Mouse (Mus musculus): Measurements from ENCODE around the gene Uso1.
"Not testable (repeated sequence)": the region's sequence is repeated elsewhere in the genome, so short reads cannot be mapped to it uniquely, and the experiment has no call there.

Uso1 gene

DNA sequence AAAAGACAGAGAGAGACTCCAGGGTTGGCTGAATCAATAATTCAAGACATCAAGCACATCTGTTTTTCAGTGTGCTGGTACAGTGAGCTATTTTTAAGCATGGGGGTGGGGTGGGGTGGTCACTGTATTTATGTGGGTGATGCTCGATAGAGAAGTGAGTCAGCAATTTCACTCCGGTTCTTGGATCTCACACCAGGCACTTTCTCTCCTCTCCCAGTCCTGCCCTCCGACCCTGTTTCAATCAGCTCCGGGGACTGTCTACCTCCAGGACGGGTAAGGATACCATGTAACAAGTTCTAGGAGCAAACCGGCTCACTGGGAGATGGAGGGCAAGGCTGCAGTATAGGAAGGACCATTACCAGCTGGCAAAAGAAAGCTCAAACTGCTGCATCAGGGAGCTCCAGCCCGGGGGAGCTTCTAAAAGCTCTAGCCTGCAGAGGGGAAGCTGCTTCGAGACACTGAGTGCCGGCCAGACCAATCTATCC, 10.6 kb upstream of the Uso1 start:
- DNase-seq (ENCODE audit: low spot score), result no peak

DNA sequence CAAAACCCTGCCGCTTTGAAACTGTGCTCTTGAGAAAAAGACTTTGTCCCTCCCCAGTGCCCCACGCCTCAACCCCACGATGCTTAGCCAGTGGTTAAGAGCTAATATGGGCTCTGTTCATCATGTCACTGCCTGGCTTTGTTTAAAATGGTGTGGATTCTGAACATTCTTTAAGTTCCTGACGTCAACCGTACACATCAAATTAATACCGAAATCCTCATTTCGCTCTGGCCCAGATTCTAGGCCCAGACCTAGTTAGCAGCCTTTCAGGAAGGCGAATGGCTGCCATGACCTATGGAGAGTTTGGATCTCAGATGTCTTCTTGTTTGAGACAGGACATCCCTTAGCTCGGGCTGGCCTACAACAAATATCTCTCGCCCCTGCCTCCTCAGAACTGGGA, 10.0 kb upstream of the Uso1 start:
- no peak for DNase-seq (ENCODE audit: low spot score)

DNA sequence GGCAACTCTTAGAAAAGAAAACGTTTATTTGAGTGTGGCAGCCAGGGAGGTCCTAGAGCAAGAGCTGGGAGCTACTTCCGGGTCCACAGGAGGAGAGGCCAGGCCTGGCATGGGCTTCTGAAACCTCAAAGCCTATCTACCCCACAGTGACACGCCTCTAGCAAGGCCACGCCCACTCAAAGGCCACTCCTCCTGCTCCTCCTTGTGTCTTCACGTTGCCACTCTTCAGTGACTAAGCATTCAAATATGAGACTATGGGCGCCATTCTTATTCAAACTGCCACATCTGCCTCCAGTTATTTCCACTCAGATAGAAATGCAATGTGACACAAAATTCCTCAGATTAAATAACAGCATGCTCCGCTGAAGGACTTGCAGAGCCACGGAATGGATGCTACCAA, 9.2 kb upstream of the Uso1 start:
- DNase-seq (ENCODE audit: low spot score), result peak; percentile 75

DNA sequence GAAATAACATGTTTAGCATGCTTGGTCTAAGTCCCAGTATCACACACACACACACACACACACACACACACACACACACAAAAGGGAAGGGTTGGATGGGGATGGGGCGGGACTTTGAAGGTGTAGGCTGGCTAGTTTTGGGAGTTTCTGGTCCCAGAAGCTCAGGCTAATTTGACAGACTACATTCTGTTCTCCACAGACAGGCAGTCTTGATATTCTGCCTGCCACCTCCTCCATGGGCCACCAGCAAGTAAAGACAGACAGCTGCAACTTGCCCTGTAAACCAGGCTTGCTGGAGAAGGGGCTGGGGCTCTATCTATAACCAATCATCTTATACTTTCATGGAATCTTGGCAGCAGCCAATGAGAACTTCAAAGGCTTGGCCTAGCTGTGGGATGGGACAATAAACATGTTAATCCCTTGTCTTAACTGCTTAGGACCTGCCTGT, 8.4 kb upstream of the Uso1 start:
- DNase-seq (ENCODE audit: low spot score), result no peak

DNA sequence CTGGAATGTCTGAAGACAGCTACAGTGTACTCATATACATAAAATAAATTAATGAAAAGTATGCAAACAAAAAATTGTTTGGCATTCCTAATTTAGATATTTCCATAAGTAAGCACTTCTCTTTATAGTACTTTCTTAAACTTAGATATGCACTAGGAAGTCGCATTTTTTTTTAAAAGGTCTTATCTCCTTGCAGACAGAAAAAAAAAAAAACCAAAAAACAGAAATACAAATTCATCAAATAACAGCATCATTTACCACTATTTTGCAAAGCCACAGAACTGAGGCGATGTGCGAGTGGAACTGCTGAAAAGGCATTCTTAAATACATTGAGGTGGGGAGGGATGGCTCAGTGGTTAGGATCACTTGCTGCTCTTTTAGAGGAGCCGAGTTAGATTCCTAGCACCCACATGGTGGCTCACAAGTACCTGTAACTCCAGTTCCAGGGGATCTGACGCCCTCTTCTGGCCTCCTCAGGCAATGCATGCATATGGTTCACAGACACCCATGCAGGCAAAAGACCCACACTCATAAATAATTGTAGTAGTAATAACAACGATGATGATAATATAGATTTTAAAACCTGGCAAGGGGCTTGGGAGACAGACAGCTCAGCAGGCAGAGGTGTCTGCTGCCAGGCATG, 7.6 kb upstream of the Uso1 start:
- no peak for DNase-seq (ENCODE audit: low spot score)

DNA sequence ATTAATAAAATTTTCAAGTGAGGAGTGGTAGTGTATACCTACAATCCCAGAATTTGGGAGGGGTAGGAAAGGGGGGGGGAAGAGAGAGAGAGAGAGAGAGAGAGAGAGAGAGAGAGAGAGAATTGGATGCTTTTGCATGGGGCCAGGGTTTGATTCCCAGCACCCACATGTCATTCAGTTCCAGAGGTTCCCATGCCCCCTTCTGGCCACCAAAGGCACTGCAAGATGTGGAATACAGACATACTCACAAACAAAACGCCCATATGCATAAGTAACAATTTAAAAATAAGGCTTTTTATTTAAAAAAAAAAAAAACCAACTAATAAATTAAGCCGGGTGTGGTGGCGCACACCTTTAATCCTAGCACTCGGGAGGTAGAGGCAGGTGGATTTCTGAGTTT, 5.6 kb upstream of the Uso1 start:
- no peak for DNase-seq (ENCODE audit: low spot score)

DNA sequence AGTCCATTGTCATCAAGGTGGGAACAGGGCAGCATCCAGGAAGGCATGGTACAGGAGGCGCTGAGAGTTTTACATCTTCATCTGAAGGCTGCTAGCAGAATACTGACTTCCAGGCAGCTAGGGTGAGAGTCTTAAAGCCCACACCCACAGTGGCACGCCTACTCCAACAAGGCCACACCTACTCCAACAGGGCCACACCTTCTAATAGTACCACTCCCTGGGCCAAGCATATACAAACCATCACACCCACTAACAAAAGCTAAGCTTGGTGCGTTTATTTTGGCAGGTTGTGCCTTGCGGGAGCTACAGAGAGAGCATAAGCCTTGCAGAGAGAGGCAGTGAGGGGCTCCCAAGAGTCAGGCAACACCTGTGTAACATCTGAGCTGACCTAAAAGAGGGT, 4.7 kb upstream of the Uso1 start:
- not testable (repeated sequence) for DNase-seq (ENCODE audit: low spot score)

DNA sequence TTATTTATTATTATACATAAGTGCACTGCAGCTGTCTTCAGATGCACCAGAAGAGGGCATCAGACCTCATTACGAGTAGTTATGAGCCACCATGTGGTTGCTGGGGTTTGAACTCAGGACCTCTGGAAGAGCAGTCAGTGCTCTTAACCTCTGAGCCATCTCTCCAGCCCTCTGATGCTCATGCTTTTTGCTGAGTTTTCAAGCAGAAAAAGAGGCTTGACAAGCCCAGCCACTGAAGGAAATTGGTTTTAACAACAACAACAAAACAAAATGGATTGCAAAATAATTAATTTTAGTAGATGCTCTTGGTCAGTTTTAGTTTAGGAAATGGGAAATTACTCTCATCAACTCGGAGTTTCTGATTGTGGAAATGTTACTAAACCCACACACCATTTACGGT, 2.8 kb upstream of the Uso1 start:
- no peak for DNase-seq (ENCODE audit: low spot score)

DNA sequence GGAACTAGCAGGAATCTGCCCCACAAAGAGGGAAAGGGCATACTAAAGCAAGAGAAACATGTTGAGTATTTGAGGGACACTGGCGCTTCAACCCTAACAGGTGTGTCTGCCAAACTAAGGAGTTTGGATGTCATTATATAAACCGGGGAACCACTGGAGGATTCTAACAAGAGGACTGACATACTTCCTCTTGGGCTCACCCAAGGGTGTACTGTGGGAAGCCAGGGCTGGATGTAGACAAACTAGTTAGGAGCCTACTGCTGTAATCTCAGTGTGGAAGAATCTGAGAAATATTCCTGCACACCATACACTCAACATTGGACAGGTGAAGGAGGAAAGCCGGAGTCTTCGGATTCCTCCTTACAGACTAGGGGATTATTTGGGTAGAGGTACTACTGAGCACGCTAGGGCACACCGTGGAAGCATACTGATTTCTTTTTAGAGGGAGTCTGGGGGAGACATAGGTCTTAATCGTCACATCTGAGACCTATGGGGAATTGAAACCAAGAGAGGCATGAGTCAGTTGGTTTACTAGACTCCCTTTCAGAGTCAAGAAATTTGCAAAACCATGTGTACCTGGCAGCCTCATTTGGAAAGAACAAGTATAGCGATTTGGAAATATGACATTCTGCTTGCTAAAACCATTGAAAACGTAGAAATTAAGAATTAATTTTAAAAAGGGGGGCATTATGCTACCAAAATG, 1.1 kb upstream of the Uso1 start:
- no peak for DNase-seq (ENCODE audit: low spot score)

DNA sequence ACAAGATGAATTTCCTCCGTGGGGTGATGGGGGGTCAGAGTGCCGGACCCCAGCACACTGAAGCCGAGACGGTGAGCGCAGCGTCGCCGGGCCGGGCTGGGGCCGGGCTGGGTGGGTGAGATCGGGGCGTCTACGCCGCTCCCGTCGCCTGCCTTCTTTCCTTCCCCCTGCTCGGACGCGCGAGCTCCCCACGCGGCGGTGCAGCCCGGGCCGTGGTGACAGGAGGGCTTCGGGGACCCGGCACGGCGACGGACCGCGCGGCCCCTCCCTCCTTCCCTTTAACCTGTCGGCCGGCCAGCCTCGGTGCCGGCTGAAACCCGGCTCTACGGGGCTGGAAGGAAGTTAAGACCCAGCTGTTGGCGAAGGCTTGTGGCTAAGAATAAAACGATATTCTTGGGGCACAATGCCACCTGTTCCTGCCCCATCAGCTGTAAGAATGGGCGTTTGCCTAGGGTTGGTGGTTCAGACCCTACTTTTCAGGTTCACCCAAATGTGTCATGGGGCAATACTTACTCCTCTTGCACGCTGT, 419 bp downstream of the Uso1 start:
- DNase-seq (ENCODE audit: low spot score), result peak; percentile 51

DNA sequence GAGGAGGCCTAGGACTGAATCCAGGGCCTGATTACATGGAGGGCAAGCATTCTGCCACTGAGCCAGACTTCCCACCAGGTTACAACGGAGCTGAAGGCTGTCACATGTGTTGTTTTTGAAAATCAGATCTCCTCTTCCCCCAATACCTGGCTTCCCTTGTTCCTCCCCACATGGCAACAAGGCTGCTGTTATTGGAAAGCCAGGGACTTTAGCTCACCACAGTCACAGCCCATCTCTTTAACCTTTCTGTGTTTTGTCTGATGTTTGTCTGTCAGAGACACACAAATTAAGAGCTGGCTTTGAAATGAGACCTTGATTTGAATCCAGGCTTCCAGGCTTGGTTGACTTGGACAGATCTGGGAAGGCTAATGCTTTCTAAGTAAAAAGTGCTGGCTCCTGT, 1.5 kb downstream of the Uso1 start:
- DNase-seq (ENCODE audit: low spot score), result no peak

DNA sequence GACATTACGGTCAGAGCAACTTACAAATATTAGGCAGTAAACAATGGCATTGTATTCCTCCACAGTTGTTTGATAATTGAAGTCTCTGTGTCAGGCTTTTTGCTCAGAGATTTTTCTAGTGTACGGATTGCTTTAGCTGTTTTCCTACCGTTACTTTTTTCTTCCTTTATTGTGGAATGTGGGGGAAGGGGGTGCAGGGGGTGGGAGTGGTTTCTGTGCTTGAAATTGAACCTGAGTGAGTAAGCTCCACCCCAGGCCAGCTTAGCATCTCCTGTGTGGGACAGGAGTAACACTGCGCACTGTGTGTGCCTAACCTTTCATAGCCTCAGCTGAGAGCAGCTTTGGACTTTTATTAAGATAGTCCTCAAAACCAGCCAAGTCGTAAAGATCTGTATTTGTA, 4.0 kb downstream of the Uso1 start:
- no peak for DNase-seq (ENCODE audit: low spot score)

DNA sequence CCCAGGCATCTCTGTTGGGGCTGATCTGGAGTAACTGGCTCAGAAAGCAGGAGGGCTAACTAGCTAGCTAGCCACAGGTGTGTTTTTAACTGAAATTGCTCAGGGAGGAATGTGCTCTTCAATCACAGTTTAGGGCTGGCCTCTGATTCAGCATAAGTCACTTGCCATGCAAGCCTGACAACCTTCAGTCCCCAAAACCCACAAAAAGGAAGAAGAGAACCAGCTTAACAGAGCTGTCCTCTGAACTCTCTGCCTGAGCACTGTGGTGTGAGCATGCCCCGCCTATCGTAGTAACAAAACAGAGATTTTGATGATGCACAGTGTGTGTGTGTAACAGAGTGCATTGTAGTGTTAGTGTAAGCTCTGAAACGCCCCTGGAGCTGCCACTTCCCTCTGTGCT, 4.7 kb downstream of the Uso1 start:
- no peak for DNase-seq (ENCODE audit: low spot score)

DNA sequence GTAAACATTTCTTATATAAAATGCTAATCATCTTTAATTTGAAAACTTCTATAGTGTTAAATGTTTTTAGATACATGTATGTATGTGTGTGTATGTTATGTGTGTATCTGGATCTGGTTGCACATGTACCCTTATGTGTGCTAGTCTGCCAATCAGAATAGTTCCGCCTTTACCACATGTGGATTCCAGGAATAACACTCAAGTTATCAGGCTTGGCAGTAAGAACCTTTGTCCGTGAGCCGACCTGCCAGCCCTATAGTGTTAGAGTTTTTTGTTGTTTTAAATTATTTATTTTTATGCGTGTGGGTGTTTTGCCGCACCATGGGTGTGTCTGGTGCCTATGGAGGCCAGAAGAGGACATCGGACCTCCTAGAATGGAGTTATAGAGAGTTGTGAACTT, 5.9 kb downstream of the Uso1 start:
- DNase-seq (ENCODE audit: low spot score), result no peak

DNA sequence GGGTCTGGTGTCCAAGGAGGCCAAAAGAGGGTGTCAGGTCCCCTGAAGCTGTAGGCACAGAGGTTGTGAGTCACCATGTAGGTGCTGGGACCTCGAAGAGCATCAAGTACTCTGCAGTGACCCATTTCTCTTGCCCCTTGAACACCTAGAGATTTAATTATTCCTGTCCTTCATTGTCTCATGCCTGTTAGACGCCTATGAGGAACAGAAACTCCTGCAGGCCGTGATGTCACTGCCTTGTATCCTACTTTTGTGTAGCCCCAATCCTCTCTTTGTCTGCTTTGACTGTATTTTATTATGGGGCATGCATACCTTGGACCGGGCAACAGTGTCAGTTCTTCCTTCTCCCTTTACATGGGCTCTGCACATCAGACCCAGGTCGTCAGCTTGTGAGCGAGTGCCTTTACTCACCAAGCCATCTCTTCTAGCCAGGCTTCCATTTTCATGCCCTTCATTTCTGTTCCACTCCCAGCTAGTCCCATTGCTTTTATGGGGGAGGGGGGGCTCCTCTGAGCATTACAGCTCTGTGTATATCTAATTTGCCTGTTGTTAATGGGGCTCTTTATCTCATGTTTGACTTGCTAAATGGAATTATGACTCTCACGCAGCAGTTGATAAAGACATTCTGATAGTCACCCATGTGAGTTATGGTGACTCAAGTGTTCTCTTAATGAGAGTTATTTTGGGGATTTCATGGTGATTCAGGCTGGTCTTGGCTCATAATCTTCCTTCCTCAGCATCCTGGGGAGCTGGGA, 7.4 kb downstream of the Uso1 start:
- no peak for DNase-seq (ENCODE audit: low spot score)

DNA sequence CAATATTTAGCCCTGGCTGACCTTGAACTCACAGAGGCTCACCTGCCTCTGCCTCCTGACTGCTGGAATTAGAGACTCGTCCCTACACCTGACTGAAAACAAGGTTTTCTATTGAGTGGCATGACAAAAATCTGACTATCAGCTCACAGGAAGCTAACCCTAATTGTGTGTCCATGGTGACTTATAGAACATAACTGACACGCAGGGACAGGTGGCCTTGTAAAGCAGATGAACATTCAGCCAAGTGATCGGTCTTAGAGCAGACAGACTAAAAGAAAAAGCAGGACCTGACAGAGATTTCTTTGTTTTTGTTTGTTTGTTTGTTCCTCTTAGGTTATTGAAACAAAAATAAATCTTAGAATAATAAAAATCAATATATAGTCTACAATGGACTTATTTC, 10.5 kb downstream of the Uso1 start:
- no peak for DNase-seq (ENCODE audit: low spot score)

DNA sequence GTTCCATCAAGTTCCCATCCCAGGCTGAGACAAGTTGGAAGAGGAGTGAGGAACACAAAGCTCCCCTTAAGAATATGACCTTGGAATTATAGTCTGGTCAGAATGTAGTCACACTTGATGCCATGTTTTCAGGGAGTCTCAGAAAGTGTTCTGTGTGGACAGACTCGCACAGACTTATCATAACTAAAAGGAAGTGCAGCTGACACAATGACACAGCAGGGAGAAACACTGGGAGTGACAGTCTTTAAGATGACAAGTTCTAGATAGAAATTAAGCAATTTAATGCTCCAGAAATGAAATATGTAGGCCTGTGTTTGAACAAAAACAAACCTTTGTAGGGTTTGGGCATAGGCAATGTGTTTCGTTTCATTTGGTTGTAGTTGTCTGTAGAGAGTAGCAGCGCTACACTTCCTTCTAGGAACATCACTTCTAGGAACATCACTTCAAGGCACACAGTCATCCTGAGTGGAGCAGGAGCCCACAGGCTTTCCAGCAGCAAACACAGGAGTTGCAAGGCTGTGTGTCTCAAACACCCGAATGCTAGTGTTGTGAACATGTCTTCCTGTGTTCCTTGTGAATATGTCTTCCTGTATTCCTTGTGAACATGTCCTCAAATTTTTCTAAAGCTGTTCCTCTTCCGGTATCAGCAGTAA, 11.7 kb downstream of the Uso1 start:
- no peak for DNase-seq (ENCODE audit: low spot score)

DNA sequence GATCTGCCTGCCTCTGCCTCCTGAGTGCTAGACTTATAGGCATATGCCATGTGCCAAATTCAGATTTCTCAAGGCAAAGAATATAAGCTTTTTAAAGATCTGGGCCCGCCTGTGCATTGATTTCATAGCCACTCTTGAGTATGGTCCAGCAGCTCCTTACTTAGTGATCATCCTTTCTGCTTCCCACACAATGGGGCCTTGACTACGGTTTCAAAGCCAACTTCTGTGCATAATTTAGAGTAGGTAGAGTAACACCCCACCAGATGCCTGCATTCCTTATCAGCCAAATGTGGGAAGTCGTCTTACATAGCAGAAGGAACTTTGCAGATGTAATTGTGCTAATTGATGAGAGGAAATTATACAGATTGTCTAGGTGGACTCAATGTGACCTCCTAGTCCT, 17.1 kb downstream of the Uso1 start:
- DNase-seq (ENCODE audit: low spot score), result no peak

DNA sequence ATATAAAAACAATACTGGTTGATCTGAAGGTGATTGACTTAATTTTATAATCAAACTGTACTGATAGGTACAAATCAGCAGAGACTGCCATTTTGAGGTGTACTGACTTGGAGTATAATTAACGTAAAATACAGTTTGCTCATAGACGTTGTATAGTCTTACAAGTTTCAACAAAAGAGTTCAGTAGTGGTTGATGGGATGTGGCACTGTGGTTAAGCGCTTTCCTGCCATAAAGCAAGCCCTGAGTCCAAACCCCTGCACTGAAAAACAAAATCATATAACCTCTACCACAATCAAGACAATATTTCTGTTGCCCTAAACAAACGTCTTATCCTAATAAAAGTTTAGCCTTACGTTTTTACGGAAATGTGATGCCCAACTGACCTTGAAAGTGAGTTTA, 28.2 kb downstream of the Uso1 start:
- DNase-seq (ENCODE audit: low spot score), result no peak

DNA sequence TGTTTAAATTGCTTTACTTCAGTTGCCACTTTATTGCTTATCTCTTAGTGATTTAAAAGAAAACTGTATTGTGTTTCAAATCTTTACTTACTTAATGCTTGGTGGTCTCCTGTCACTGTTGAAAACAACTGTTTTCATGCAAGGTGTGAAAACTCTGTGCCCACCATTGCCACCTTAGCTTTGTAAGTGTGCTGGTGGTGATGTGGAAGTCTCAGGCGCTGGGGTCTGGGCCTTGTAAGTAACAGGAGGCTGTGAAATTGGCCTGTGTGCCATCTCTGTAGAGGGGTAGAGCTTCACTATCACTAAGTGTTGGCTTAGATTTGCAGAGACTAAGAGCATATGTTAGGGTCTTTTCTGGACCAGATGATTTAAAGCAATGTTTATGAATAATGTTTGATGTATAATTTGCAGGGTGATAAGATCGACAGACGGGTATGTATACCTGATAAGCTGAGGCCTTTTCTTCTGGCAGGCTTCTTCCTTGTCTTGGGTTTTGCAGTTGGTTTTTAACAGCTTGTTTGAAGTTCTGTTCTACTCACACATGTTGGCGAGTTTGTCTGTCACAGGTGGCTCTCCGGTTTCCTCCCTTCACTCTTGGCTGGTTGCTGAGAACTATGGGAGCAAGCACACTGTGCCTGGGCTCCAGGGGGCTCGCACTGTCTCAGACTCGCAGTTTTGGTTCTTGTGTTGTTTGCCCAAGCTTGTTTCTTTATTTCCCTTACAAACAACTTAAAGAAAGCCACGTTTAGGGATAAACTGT, 45.5 kb downstream of the Uso1 start:
- DNase-seq (ENCODE audit: low spot score), result no peak

DNA sequence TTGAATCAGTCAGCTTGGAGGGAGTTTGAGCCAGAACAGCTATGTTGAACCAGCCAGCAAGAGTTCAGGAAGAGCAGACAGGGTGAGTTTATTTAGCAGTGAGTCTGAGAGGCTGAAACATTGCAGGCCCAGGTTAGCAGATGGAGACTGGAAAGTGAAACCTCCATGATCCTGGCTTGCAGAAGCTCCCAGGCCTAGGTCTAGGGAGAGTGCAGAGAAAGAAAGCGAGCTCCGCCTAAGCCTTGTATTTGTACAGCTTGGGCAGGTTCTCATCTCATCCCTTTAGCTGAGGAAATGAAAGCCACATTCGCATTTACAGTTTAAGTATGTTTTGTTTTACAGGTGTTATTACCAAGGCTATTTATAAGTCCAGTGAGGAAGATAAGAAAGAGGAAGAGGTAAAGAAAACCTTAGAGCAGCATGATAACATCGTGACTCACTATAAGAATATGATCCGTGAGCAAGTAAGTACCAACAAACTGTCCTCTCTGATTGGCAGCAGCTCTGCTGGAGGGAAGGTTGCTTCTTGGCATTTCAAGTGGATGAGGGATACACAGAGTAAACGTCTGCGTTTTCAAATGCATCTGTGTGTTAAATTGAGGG, 51.2 kb downstream of the Uso1 start:
- DNase-seq (ENCODE audit: low spot score), result no peak

Measured in embryo, embryonic 10.5 days (tissue).